Mouse (Mus musculus) spleen, adult 10 weeks (tissue): Measurements from ENCODE around the gene Gabra6. TPM values are rescaled to one million over a fixed set of nuclear protein-coding genes. Genes with fewer than 3 reads are reported as not detected.

Source experiments
- polyA plus RNA-seq: library from polyadenylated mRNA; stranded (reverse); fragments of 350-450 nt; fragmentation: Illumina TruSeq; extraction: RNeasy Lipid Tissue Mini Kit (QIAGEN cat#74804); gene quantifications from one replicate; pipeline ENCODE4 v1.2.3, GENCODE M21; 2015; ENCODE audit warnings: low replicate concordance; ENCODE audit not compliant: insufficient read depth

The Gabra6 gene
- polyA plus RNA-seq = not detected

GRCm38 (mm10) chr11:42320882-42321281, at the start of gene Gabra6:
Gene Gabra6, minus strand, starts transcription at chr11:42321072.

Other genes starting within 250 kb of the Gabra6 start
- 0.06 TPM for gene Gabra1, start 138.1 kb downstream of the Gabra6 start, polyA plus RNA-seq
- gene Gabrb2, start 98.7 kb upstream of the Gabra6 start, polyA plus RNA-seq = not detected